Mouse (Mus musculus) limb, embryonic 12.5 days (tissue): ENCODE data around the gene Agbl3. TPM values are rescaled to one million over a fixed set of nuclear protein-coding genes. Genes with fewer than 3 reads are reported as not detected.

ENCODE experiments used
- ATAC-seq: fragments of 200-750 bp; cut with Nextera tagmentation; 2 replicates; pipeline ENCODE4 v1.8.0; 2017; ENCODE audit warnings: low read depth, moderate TSS enrichment; ENCODE audit not compliant: insufficient number of reproducible peaks, insufficient read depth, low FRiP score, low TSS enrichment
- H3K27ac ChIP-seq: fragments of 300-500 bp; sonication (generic); 2 replicates; pipeline ENCODE4 v1.5.1; 2016; ENCODE audit warnings: mild to moderate bottlenecking, moderate library complexity
- H3K27me3 ChIP-seq: fragments of 300-500 bp; sonication (generic); 2 replicates; pipeline ENCODE4 v1.6.1; 2016; ENCODE audit warnings: mild to moderate bottlenecking, moderate library complexity
- H3K36me3 ChIP-seq: fragments of 300-500 bp; sonication (generic); 2 replicates; pipeline ENCODE4 v1.6.1; 2016; ENCODE audit warnings: mild to moderate bottlenecking, moderate library complexity
- H3K4me1 ChIP-seq: fragments of 300-500 bp; sonication (generic); replicated peaks from 2 replicates; pipeline ENCODE4 v1.6.1; 2016
- H3K4me2 ChIP-seq: fragments of 300-500 bp; sonication (generic); 2 replicates; pipeline ENCODE4 v1.6.1; 2016; ENCODE audit warnings: mild to moderate bottlenecking, moderate library complexity
- H3K4me3 ChIP-seq: fragments of 300-500 bp; sonication (generic); replicated peaks from 2 replicates; pipeline ENCODE4 v1.5.1; 2016; ENCODE audit warnings: mild to moderate bottlenecking
- H3K9ac ChIP-seq: fragments of 300-500 bp; sonication (generic); replicated peaks from 2 replicates; pipeline ENCODE4 v1.6.1; 2016; ENCODE audit warnings: mild to moderate bottlenecking, moderate library complexity
- H3K9me3 ChIP-seq: fragments of 300-500 bp; sonication (generic); 2 replicates; pipeline ENCODE4 v1.6.1; 2016; ENCODE audit warnings: mild to moderate bottlenecking, moderate library complexity
- WGBS: fragments of 180-500 bp; shearing (Covaris S2); methylation state at CpG from one replicate; pipeline ENCODE4 v1.1.7; 2016; 5-methylcytosine and 5-hydroxymethylcytosine counted together
- polyA plus RNA-seq: library from polyadenylated mRNA; unstranded; fragments of >200 nt; fragmentation: Nextera tagmentation; extraction: Ambion mirVana; gene quantifications from 2 replicates; pipeline ENCODE4 v1.2.1, GENCODE M21; 2016

The Agbl3 gene
- polyA plus RNA-seq, 1 experiment from 2014 or later = 8.2 TPM

GRCm38 (mm10) chr6:34866786-34867185, 86.6 kb downstream of the Agbl3 start:
- no peak overlapping the region for H3K9ac ChIP-seq
- ATAC-seq = no peak
- H3K27ac ChIP-seq = no peak overlapping the region
- H3K4me1 ChIP-seq = peaks cover 22% of the 10 kb centered on the region
- H3K36me3 ChIP-seq = no peaks in the 10 kb centered on the region
- no peak overlapping the region for H3K4me2 ChIP-seq
- H3K4me3 ChIP-seq = no peak overlapping the region
- 63% methylated on average over 8 of the region's 8 CpGs for WGBS
- no peaks in the 10 kb centered on the region for H3K27me3 ChIP-seq
- no peaks in the 10 kb centered on the region for H3K9me3 ChIP-seq

GRCm38 (mm10) chr6:34867301-34867994, 87.2 kb downstream of the Agbl3 start:
- no peak for ATAC-seq
- H3K4me2 ChIP-seq = no peak overlapping the region
- no peak overlapping the region for H3K9ac ChIP-seq
- no peak overlapping the region for H3K27ac ChIP-seq
- H3K4me1 ChIP-seq = peaks cover 21% of the 10 kb centered on the region
- H3K4me3 ChIP-seq = no peak overlapping the region
- peaks cover 1% of the 10 kb centered on the region; the same call in 1 of the 2 replicates for H3K36me3 ChIP-seq
- WGBS = 83% methylated on average over 16 of the region's 16 CpGs
- H3K27me3 ChIP-seq = no peaks in the 10 kb centered on the region
- H3K9me3 ChIP-seq = no peaks in the 10 kb centered on the region

GRCm38 (mm10) chr6:34867995-34868350, 87.7 kb downstream of the Agbl3 start:
- Histone ChIP-seq H3K4me1 (peaks cover 15% of the 10 kb centered on the region), H3K4me2 (no peak overlapping the region), H3K27me3 (no peaks in the 10 kb centered on the region), H3K36me3 (peaks cover 6% of the 10 kb centered on the region), H3K9ac (no peak overlapping the region), H3K4me3 (no peak overlapping the region), H3K9me3 (no peaks in the 10 kb centered on the region), H3K27ac (no peak overlapping the region)
- ATAC-seq = no peak
- WGBS = 77% methylated on average over 9 of the region's 10 CpGs

DNA sequence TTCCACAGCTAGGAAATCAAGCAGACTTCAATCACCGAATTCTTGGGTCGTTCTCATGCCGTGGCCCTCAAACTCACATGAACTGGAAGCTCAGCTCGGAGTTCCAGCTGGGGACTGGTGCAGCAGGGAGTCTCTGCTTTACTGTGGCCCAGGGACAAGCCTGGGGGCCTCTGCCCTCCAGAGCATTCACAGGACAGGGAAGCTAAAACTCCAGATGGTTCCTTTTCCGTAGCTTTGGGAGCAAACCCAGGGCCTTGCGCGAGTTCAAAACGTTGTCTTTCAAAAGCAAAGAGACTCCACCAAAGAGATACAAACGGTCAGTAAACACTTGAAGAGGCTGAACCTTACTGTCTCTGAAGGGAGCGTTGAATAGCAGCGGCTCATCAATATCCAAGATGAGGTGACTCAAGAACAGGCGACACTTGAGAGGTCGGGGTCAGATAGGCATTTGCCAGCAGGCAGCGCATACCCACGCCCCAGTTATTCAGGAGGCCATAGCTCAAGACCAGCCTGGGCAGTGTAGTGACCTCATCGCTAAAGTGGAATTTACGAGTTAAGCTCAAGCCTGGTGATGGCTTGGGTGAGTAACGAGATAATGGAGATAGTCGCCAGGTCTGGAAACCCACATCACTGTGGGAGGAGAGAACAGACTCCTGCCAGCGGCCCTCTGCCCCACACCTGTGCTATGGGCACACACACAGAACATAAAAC, 88.4 kb downstream of the Agbl3 start:
- H3K9ac ChIP-seq = no peak overlapping the region
- H3K27ac ChIP-seq = no peak overlapping the region
- H3K9me3 ChIP-seq = no peaks in the 10 kb centered on the region
- no peaks in the 10 kb centered on the region for H3K27me3 ChIP-seq
- H3K4me3 ChIP-seq = no peak overlapping the region
- H3K4me1 ChIP-seq = peaks cover 10% of the 10 kb centered on the region; the same call in 1 of the 2 replicates
- 81% methylated on average over 20 of the region's 20 CpGs for WGBS
- ATAC-seq = no peak
- H3K4me2 ChIP-seq = no peak overlapping the region
- peaks cover 13% of the 10 kb centered on the region for H3K36me3 ChIP-seq

- H3K4me3 ChIP-seq = no peak overlapping the region
- 78% methylated on average over 13 of the region's 13 CpGs for WGBS
- H3K9me3 ChIP-seq = no peaks in the 10 kb centered on the region
- peaks cover 16% of the 10 kb centered on the region for H3K36me3 ChIP-seq
- ATAC-seq = no peak
- H3K4me1 ChIP-seq = peaks cover 10% of the 10 kb centered on the region; the same call in 1 of the 2 replicates
- no peaks in the 10 kb centered on the region for H3K27me3 ChIP-seq
- no peak overlapping the region for H3K4me2 ChIP-seq
- H3K9ac ChIP-seq = no peak overlapping the region
- no peak overlapping the region for H3K27ac ChIP-seq
These were observed 89.1 kb downstream of the Agbl3 start for GRCm38 (mm10) chr6:34869225-34869915.

- Histone ChIP-seq H3K9me3 (no peaks in the 10 kb centered on the region), H3K27ac (0 out of 2 replicates have a peak overlapping the region, but pooled peaks have one; percentile 29), H3K27me3 (no peaks in the 10 kb centered on the region), H3K36me3 (peaks cover 16% of the 10 kb centered on the region), H3K9ac (no peak overlapping the region), H3K4me1 (peaks cover 10% of the 10 kb centered on the region; the same call in 1 of the 2 replicates), H3K4me2 (no peak overlapping the region), H3K4me3 (no peak overlapping the region)
- 63% methylated on average over 5 of the region's 5 CpGs for WGBS
- ATAC-seq = no peak
These were observed 89.9 kb downstream of the Agbl3 start for GRCm38 (mm10) chr6:34870136-34870535.

DNA sequence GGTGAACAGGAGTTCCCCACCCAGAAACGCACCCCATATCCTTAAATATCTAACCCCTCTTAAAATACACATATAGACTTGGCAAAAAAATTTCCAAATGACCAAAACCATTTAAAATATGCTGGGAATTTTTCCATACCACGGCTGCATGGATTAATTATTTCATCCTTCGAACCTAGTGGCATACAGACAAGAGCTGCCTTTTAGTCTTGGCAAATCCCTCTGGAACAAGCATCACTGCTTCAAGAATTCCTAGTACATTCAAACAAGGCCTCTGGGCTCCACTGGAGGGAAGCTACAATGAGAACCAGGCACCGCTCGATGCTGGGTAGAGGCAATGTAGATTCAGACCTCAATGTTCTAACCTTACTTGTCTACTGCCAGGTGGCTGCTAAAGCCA, 90.5 kb downstream of the Agbl3 start:
- no peak overlapping the region for H3K4me2 ChIP-seq
- H3K27ac ChIP-seq = no peak overlapping the region
- no peak for ATAC-seq
- peaks cover 9% of the 10 kb centered on the region; the same call in 1 of the 2 replicates for H3K4me1 ChIP-seq
- H3K36me3 ChIP-seq = peaks cover 16% of the 10 kb centered on the region
- WGBS = 77% methylated on average over 5 of the region's 5 CpGs
- H3K27me3 ChIP-seq = no peaks in the 10 kb centered on the region
- H3K9me3 ChIP-seq = no peaks in the 10 kb centered on the region
- H3K4me3 ChIP-seq = no peak overlapping the region
- H3K9ac ChIP-seq = no peak overlapping the region

- no peak for ATAC-seq
- H3K4me2 ChIP-seq = no peak overlapping the region
- H3K4me1 ChIP-seq = peaks cover 15% of the 10 kb centered on the region
- peaks cover 16% of the 10 kb centered on the region for H3K36me3 ChIP-seq
- no peak overlapping the region for H3K27ac ChIP-seq
- WGBS = 90% methylated on average over 7 of the region's 7 CpGs
- H3K9ac ChIP-seq = no peak overlapping the region
- H3K9me3 ChIP-seq = no peaks in the 10 kb centered on the region
- no peak overlapping the region for H3K4me3 ChIP-seq
- no peaks in the 10 kb centered on the region for H3K27me3 ChIP-seq
These were observed 91.7 kb downstream of the Agbl3 start for GRCm38 (mm10) chr6:34871929-34872328.

GRCm38 (mm10) chr6:34872871-34873270, 92.6 kb downstream of the Agbl3 start:
- Histone ChIP-seq H3K9me3 (no peaks in the 10 kb centered on the region), H3K27ac (no peak overlapping the region), H3K4me1 (peaks cover 18% of the 10 kb centered on the region), H3K9ac (no peak overlapping the region), H3K36me3 (peaks cover 16% of the 10 kb centered on the region), H3K4me3 (no peak overlapping the region), H3K27me3 (no peaks in the 10 kb centered on the region), H3K4me2 (no peak overlapping the region)
- WGBS = 87% methylated on average over 10 of the region's 10 CpGs
- ATAC-seq = no peak

GRCm38 (mm10) chr6:34874101-34874921, 94.1 kb downstream of the Agbl3 start:
- no peaks in the 10 kb centered on the region for H3K27me3 ChIP-seq
- H3K36me3 ChIP-seq = peaks cover 20% of the 10 kb centered on the region
- ATAC-seq = no peak
- H3K9ac ChIP-seq = no peak overlapping the region
- H3K4me2 ChIP-seq = no peak overlapping the region
- H3K4me3 ChIP-seq = no peak overlapping the region
- H3K4me1 ChIP-seq = peaks cover 20% of the 10 kb centered on the region
- H3K9me3 ChIP-seq = no peaks in the 10 kb centered on the region
- H3K27ac ChIP-seq = no peak overlapping the region
- 82% methylated on average over 21 of the region's 21 CpGs for WGBS
